In the genomic region with DNA sequence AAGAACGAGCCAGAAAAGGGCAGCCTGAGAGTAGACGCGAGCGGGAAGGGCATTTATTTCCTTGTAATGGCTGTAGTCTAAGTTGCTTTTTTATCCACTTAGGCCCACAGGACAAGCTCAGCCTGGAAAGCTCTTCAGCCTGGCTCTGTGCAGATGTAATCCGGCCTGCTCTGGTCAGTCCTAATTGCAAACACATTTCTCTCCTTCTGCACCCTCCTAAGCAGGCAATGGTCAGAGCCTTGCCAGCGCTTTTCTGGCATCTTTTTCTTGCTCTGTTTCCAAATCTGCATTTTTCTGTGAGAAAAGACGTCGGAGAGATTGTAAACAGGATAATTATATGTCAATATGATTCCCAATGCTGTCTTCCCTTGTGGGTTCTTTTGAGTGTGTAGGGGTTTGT, we compare ENCODE assay signal across 11 mouse cellular contexts.
A peak's percentile ranks its signal among the peaks of the same experiment; 100 is the strongest.
DNase-seq lines count a peak whose midpoint lies in the region; ATAC-seq and TF ChIP-seq lines count a peak whose summit lies in the region.
"Had no signal": no experiment of that assay in that cellular context is flagged by ENCODE, and none has a peak within 500 bp of the region (broad histone marks: within the 10 kb centered on the region; RNA-seq: fewer than 3 reads in every experiment).

No protein-coding gene starts in this region.

- H3K27me3 ChIP-seq in kidney, embryonic 14.5 days (ENCODE audit: control insufficient read depth, insufficient read depth, low read length) = no peaks in the 10 kb centered on the region
- H3K27me3 ChIP-seq in limb, embryonic 14.5 days (ENCODE audit: control insufficient read depth, insufficient read depth, low read length) = no peaks in the 10 kb centered on the region
- H3K27me3 ChIP-seq: midbrain, embryonic 12.5 days had no signal

- no peak overlapping the region for H3K4me2 ChIP-seq in kidney, embryonic 14.5 days (replicated peaks; ENCODE audit: low read depth, low read length)
- H3K4me2 ChIP-seq in limb, embryonic 14.5 days (replicated peaks; ENCODE audit: low read depth, low read length, severe bottlenecking) = no peak overlapping the region
- H3K4me2 ChIP-seq: midbrain, embryonic 12.5 days had no signal

- H3K9ac ChIP-seq in kidney, embryonic 14.5 days (ENCODE audit: low read depth, low read length) = no peak overlapping the region
- no peak overlapping the region for H3K9ac ChIP-seq in limb, embryonic 14.5 days (ENCODE audit: low read depth, low read length, severe bottlenecking)
- H3K9ac ChIP-seq: midbrain, embryonic 12.5 days had no signal

- no peaks in the 10 kb centered on the region for H3K36me3 ChIP-seq in kidney, embryonic 14.5 days (ENCODE audit: control insufficient read depth, insufficient read depth, low read length)
- H3K36me3 ChIP-seq in limb, embryonic 14.5 days (ENCODE audit: control insufficient read depth, insufficient read depth, low read length) = no peaks in the 10 kb centered on the region
- H3K36me3 ChIP-seq: midbrain, embryonic 12.5 days had no signal

- no peaks in the 10 kb centered on the region for H3K4me1 ChIP-seq in kidney, embryonic 14.5 days (ENCODE audit: control insufficient read depth, insufficient read depth, low read length)
- H3K4me1 ChIP-seq in brown adipose tissue, adult 24 weeks (ENCODE audit: control insufficient read depth, insufficient read depth, insufficient read length, low read length) = no peaks in the 10 kb centered on the region
- H3K4me1 ChIP-seq in limb, embryonic 14.5 days (ENCODE audit: control insufficient read depth, insufficient read depth, low read length) = peaks cover 7% of the 10 kb centered on the region
- H3K4me1 ChIP-seq: midbrain, embryonic 12.5 days had no signal

- 63% methylated on average over 8 of the region's 8 CpGs for WGBS in kidney, embryonic 14.5 days
- WGBS in limb, embryonic 14.5 days = 18% methylated on average over 8 of the region's 8 CpGs

- no peak for ATAC-seq in kidney, embryonic 14.5 days (ENCODE audit: low FRiP score, low TSS enrichment)
- peak; percentile 68; the same call in 1 of the 2 replicates for ATAC-seq in limb, embryonic 14.5 days (ENCODE audit: low FRiP score, low read depth)
- ATAC-seq in activated CD4-positive, CD25-positive, alpha-beta regulatory T cell, adult 4 months = no peak

- intact Hi-C loops in left cerebral cortex, postnatal 4 days (cut with DNase I) = no loop called here

- H3K9me3 ChIP-seq in kidney, embryonic 14.5 days (ENCODE audit: control insufficient read depth, low read length) = no peaks in the 10 kb centered on the region
- no peaks in the 10 kb centered on the region for H3K9me3 ChIP-seq in limb, embryonic 14.5 days (ENCODE audit: control insufficient read depth, low read length)
- H3K9me3 ChIP-seq: midbrain, embryonic 12.5 days had no signal

- H3K27ac ChIP-seq in kidney, embryonic 14.5 days (ENCODE audit: low read depth, low read length) = no peak overlapping the region
- peak overlapping the region; percentile 38; the same call in 1 of the 2 replicates for H3K27ac ChIP-seq in brown adipose tissue, adult 24 weeks (replicated peaks; ENCODE audit: low read depth, low read length)
- 0 out of 2 replicates have a peak overlapping the region, but pooled peaks have one; percentile 34 for H3K27ac ChIP-seq in limb, embryonic 14.5 days (replicated peaks; ENCODE audit: low read depth, low read length)
- H3K27ac ChIP-seq: midbrain, embryonic 12.5 days had no signal

- H3K4me3 ChIP-seq in kidney, embryonic 14.5 days (ENCODE audit: low read length) = no peak overlapping the region
- H3K4me3 ChIP-seq in brown adipose tissue, adult 24 weeks (ENCODE audit: insufficient read depth, low read depth, low read length) = no peak overlapping the region
- no peak overlapping the region for H3K4me3 ChIP-seq in limb, embryonic 14.5 days (replicated peaks; ENCODE audit: low read length)
- H3K4me3 ChIP-seq: midbrain, embryonic 12.5 days had no signal

- no peak for TF ChIP-seq POLR2A in limb, embryonic 14.5 days (IDR thresholded peaks at IDR 0.05; ENCODE audit: borderline replicate concordance, extremely low read depth, insufficient read depth, insufficient read length)

- DNase-seq in kidney, adult 11 months = peak; percentile 24
- peak; percentile 75 for DNase-seq in gastrocnemius, adult 18-20 months (ENCODE audit: low spot score)
- DNase-seq in limb, embryonic 14.5 days (ENCODE audit: low spot score) = peak; percentile 62
- DNase-seq in right cerebral cortex, adult 18-20 months = no peak
- DNase-seq in left cerebral cortex, postnatal 4 days = no peak
- DNase-seq: adrenal gland, postnatal 25 days; thymus, postnatal 14 days had no signal

Comparison
In these comparisons a context has a peak if more than half of its experiments do, and no peak if none do; other contexts are left out.
1. DNase-seq: peak in kidney, adult 11 months (single experiment), gastrocnemius, adult 18-20 months (single experiment) and limb, embryonic 14.5 days (single experiment); none in right cerebral cortex, adult 18-20 months (single experiment) and left cerebral cortex, postnatal 4 days (single experiment).